Mouse (Mus musculus): ENCODE measurements around the gene Upf2. TPM values are rescaled to one million over a fixed set of nuclear protein-coding genes. Genes with fewer than 3 reads are reported as not detected.
"Not testable (repeated sequence)": the region's sequence is repeated elsewhere in the genome, so short reads cannot be mapped to it uniquely, and the experiment has no call there.

The Upf2 gene
- total RNA-seq, 2 experiments from 2014 or later, result 23.5 to 36.1 TPM

- ATAC-seq (replicated peaks; ENCODE audit: poor library complexity, severe bottlenecking), result no peak
Measured at GRCm38 (mm10) chr2:6060071-6060804, 109.0 kb downstream of the Upf2 start.

- ATAC-seq (replicated peaks; ENCODE audit: poor library complexity, severe bottlenecking), result no peak
Measured at GRCm38 (mm10) chr2:6067341-6067740, 116.1 kb downstream of the Upf2 start.

- peak; percentile 22; the same call in 1 of the 2 replicates for ATAC-seq (replicated peaks; ENCODE audit: poor library complexity, severe bottlenecking)
Measured at GRCm38 (mm10) chr2:6070925-6071324, 119.7 kb downstream of the Upf2 start.

- ATAC-seq (replicated peaks; ENCODE audit: poor library complexity, severe bottlenecking), result no peak
Measured at GRCm38 (mm10) chr2:6071598-6072440, 120.5 kb downstream of the Upf2 start.

- ATAC-seq (replicated peaks; ENCODE audit: poor library complexity, severe bottlenecking), result no peak
Measured at GRCm38 (mm10) chr2:6072685-6073260, 121.5 kb downstream of the Upf2 start.

GRCm38 (mm10) chr2:6074891-6075529 lies 123.7 kb downstream of the Upf2 start:
- no peak for ATAC-seq (replicated peaks; ENCODE audit: poor library complexity, severe bottlenecking)

- no peak for ATAC-seq (replicated peaks; ENCODE audit: poor library complexity, severe bottlenecking)
Measured at GRCm38 (mm10) chr2:6075530-6075896, 124.2 kb downstream of the Upf2 start.

GRCm38 (mm10) chr2:6080037-6080436 lies 128.8 kb downstream of the Upf2 start:
- no peak for ATAC-seq (replicated peaks; ENCODE audit: poor library complexity, severe bottlenecking)

- ATAC-seq (replicated peaks; ENCODE audit: poor library complexity, severe bottlenecking), result no peak
Measured at GRCm38 (mm10) chr2:6081108-6081507, 129.8 kb downstream of the Upf2 start.

GRCm38 (mm10) chr2:6082615-6083014 lies 131.3 kb downstream of the Upf2 start:
- ATAC-seq (replicated peaks; ENCODE audit: poor library complexity, severe bottlenecking), result no peak

GRCm38 (mm10) chr2:6083696-6084095 lies 132.4 kb downstream of the Upf2 start:
- no peak for ATAC-seq (replicated peaks; ENCODE audit: poor library complexity, severe bottlenecking)

GRCm38 (mm10) chr2:6085622-6086530 lies 134.6 kb downstream of the Upf2 start:
- ATAC-seq (replicated peaks; ENCODE audit: poor library complexity, severe bottlenecking), result peak; percentile 98

GRCm38 (mm10) chr2:6087151-6087550 lies 135.9 kb downstream of the Upf2 start:
- ATAC-seq (replicated peaks; ENCODE audit: poor library complexity, severe bottlenecking), result no peak

GRCm38 (mm10) chr2:6089941-6090340 lies 138.7 kb downstream of the Upf2 start:
- not testable (repeated sequence) for ATAC-seq (replicated peaks; ENCODE audit: poor library complexity, severe bottlenecking)

GRCm38 (mm10) chr2:6097113-6097716 lies 145.9 kb downstream of the Upf2 start:
- ATAC-seq (replicated peaks; ENCODE audit: poor library complexity, severe bottlenecking), result no peak

- no peak for ATAC-seq (replicated peaks; ENCODE audit: poor library complexity, severe bottlenecking)
Measured at GRCm38 (mm10) chr2:6098924-6099323, 147.7 kb downstream of the Upf2 start.

GRCm38 (mm10) chr2:6099443-6099842 lies 148.2 kb downstream of the Upf2 start:
- ATAC-seq (replicated peaks; ENCODE audit: poor library complexity, severe bottlenecking), result no peak

- peak; percentile 85 for ATAC-seq (replicated peaks; ENCODE audit: poor library complexity, severe bottlenecking)
Measured at GRCm38 (mm10) chr2:6100027-6100749, 148.9 kb downstream of the Upf2 start.

GRCm38 (mm10) chr2:6100755-6101154 lies 149.5 kb downstream of the Upf2 start:
- no peak for ATAC-seq (replicated peaks; ENCODE audit: poor library complexity, severe bottlenecking)

All from granulocyte monocyte progenitor cell, adult 5-6 weeks (primary cell).